Mouse (Mus musculus) lung, embryonic 16.5 days (tissue): Measurements from ENCODE around the gene Zfp524. TPM values are rescaled to one million over a fixed set of nuclear protein-coding genes. Genes with fewer than 3 reads are reported as not detected.
A peak's percentile ranks its signal among the peaks of the same experiment; 100 is the strongest.

ENCODE experiments used
- ATAC-seq: fragments of 200-750 bp; cut with Nextera tagmentation; 2 replicates; pipeline ENCODE4 v1.8.0; 2017; ENCODE audit warnings: low read depth, mild to moderate bottlenecking, moderate library complexity
- H3K27ac ChIP-seq: fragments of 300-500 bp; sonication (generic); 2 replicates; pipeline ENCODE4 v1.5.1; 2014; ENCODE audit warnings: mild to moderate bottlenecking, control low read depth, low read length
- H3K27me3 ChIP-seq: fragments of 300-500 bp; sonication (generic); 2 replicates; pipeline ENCODE4 v1.6.1; 2014; ENCODE audit warnings: low read depth, low read length, mixed read lengths; ENCODE audit not compliant: control insufficient read depth, insufficient read depth
- H3K36me3 ChIP-seq: fragments of 300-500 bp; sonication (generic); 2 replicates; pipeline ENCODE4 v1.6.1; 2014; ENCODE audit warnings: low read length; ENCODE audit not compliant: control insufficient read depth, insufficient read depth
- H3K4me1 ChIP-seq: fragments of 300-500 bp; sonication (generic); replicated peaks from 2 replicates; pipeline ENCODE4 v1.6.1; 2014; ENCODE audit warnings: low read length, mixed read lengths; ENCODE audit not compliant: control insufficient read depth, insufficient read depth
- H3K4me2 ChIP-seq: fragments of 300-500 bp; sonication (generic); 2 replicates; pipeline ENCODE4 v1.6.1; 2014; ENCODE audit warnings: low read depth, low read length, control low read depth
- H3K4me3 ChIP-seq: fragments of 300-500 bp; sonication (generic); 2 replicates; pipeline ENCODE4 v1.5.1; 2014; ENCODE audit warnings: mild to moderate bottlenecking, low read length, control low read depth
- H3K9ac ChIP-seq: fragments of 300-500 bp; sonication (generic); 2 replicates; pipeline ENCODE4 v1.6.1; 2014; ENCODE audit warnings: low read length, control low read depth
- H3K9me3 ChIP-seq: fragments of 300-500 bp; sonication (generic); 2 replicates; pipeline ENCODE4 v1.6.1; 2016; ENCODE audit warnings: low read length; ENCODE audit not compliant: control insufficient read depth
- WGBS: fragments of 180-500 bp; shearing (Covaris S2); extraction: QIAGEN DNeasy Blood & Tissue Kit; methylation state at CpG from one replicate; pipeline ENCODE4 v1.1.7; 2014; 5-methylcytosine and 5-hydroxymethylcytosine counted together
- polyA plus RNA-seq: library from polyadenylated mRNA; unstranded; fragments of >200 nt; fragmentation: Nextera tagmentation; extraction: Ambion mirVana; gene quantifications from 2 replicates; pipeline ENCODE4 v1.2.1, GENCODE M21; 2015

Zfp524 gene
- polyA plus RNA-seq, 1 experiment from 2014 or later: 19.3 TPM

DNA sequence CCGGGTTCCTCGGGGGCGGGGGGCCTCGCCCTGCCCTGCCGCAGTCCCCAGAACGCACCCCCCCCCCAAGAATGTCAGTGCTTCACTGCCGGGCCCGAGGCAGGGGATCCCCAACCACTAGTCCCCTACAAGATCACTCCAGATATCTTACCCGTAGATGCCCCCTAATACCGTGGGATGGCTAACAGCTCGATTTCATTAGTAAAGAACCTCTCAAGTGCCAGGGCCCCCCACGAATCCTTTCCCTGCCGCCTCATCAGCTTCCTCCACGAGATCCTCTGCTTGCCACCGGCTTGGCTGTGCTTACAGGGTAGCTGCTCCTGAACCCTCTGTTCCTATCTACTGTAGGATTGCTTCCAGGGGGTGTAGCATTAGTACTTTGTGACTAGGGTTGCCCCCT lies 6.5 kb downstream of the Zfp524 start:
- peaks cover 12% of the 10 kb centered on the region for H3K4me1 ChIP-seq
- H3K4me3 ChIP-seq: peak overlapping the region; percentile 76
- no peaks in the 10 kb centered on the region for H3K9me3 ChIP-seq
- WGBS: 0% methylated on average over 13 of the region's 15 CpGs
- H3K27ac ChIP-seq: peak overlapping the region; percentile 97
- H3K27me3 ChIP-seq: no peaks in the 10 kb centered on the region
- peaks cover 20% of the 10 kb centered on the region for H3K36me3 ChIP-seq
- ATAC-seq: peak; percentile 1; the same call in 1 of the 2 replicates
- peak overlapping the region; percentile 57 for H3K4me2 ChIP-seq
- peak overlapping the region; percentile 96 for H3K9ac ChIP-seq

- Histone ChIP-seq H3K27ac (peak overlapping the region; percentile 97), H3K4me1 (peaks cover 9% of the 10 kb centered on the region), H3K9ac (peak overlapping the region; percentile 96), H3K4me3 (peak overlapping the region; percentile 76), H3K27me3 (no peaks in the 10 kb centered on the region), H3K9me3 (no peaks in the 10 kb centered on the region), H3K36me3 (peaks cover 20% of the 10 kb centered on the region), H3K4me2 (peak overlapping the region; percentile 57)
- 41% methylated on average over 5 of the region's 5 CpGs for WGBS
- no peak for ATAC-seq
These were observed 7.0 kb downstream of the Zfp524 start for GRCm38 (mm10) chr7:5021197-5021596.

DNA sequence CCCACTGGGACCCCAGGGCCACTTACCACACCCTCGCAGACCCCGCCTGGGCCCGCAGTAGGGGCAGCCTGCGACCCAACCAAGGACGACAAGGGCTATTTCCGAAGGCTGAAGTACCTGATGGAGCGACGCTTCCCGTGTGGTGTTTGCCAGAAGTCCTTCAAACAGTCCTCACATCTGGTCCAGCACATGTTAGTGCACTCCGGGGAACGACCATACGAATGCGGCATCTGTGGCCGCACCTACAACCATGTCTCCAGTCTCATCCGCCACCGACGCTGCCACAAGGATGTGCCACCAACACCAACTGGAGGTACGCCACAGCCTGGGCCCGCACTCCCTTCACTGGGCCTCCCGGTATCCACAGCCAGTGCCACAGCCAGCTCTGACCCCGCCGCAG lies 15.3 kb downstream of the Zfp524 start:
- ATAC-seq: no peak
- peaks cover 38% of the 10 kb centered on the region for H3K9me3 ChIP-seq
- H3K9ac ChIP-seq: no peak overlapping the region
- H3K27ac ChIP-seq: no peak overlapping the region
- no peak overlapping the region for H3K4me3 ChIP-seq
- no peak overlapping the region for H3K4me2 ChIP-seq
- WGBS: 93% methylated on average over 22 of the region's 22 CpGs
- H3K4me1 ChIP-seq: no peaks in the 10 kb centered on the region
- H3K36me3 ChIP-seq: peaks cover 68% of the 10 kb centered on the region
- no peaks in the 10 kb centered on the region for H3K27me3 ChIP-seq

- Histone ChIP-seq H3K36me3 (peaks cover 72% of the 10 kb centered on the region), H3K4me2 (no peak overlapping the region), H3K27me3 (no peaks in the 10 kb centered on the region), H3K27ac (no peak overlapping the region), H3K4me1 (no peaks in the 10 kb centered on the region), H3K9me3 (peaks cover 38% of the 10 kb centered on the region), H3K4me3 (no peak overlapping the region), H3K9ac (no peak overlapping the region)
- WGBS: 90% methylated on average over 21 of the region's 21 CpGs
- no peak for ATAC-seq
These were observed 15.7 kb downstream of the Zfp524 start for GRCm38 (mm10) chr7:5029946-5030345.

GRCm38 (mm10) chr7:5030554-5031275 lies 16.5 kb downstream of the Zfp524 start:
- Histone ChIP-seq H3K36me3 (peaks cover 78% of the 10 kb centered on the region), H3K9ac (no peak overlapping the region), H3K4me2 (no peak overlapping the region), H3K4me1 (no peaks in the 10 kb centered on the region), H3K27ac (no peak overlapping the region), H3K9me3 (peaks cover 41% of the 10 kb centered on the region), H3K27me3 (no peaks in the 10 kb centered on the region), H3K4me3 (no peak overlapping the region)
- no peak for ATAC-seq
- WGBS: 89% methylated on average over 63 of the region's 63 CpGs

GRCm38 (mm10) chr7:5031496-5031895 lies 17.3 kb downstream of the Zfp524 start:
- Histone ChIP-seq H3K36me3 (peaks cover 84% of the 10 kb centered on the region), H3K4me2 (no peak overlapping the region), H3K4me3 (no peak overlapping the region), H3K4me1 (no peaks in the 10 kb centered on the region), H3K9me3 (peaks cover 41% of the 10 kb centered on the region), H3K27ac (no peak overlapping the region), H3K9ac (no peak overlapping the region), H3K27me3 (no peaks in the 10 kb centered on the region)
- WGBS: 84% methylated on average over 45 of the region's 46 CpGs
- ATAC-seq: no peak

DNA sequence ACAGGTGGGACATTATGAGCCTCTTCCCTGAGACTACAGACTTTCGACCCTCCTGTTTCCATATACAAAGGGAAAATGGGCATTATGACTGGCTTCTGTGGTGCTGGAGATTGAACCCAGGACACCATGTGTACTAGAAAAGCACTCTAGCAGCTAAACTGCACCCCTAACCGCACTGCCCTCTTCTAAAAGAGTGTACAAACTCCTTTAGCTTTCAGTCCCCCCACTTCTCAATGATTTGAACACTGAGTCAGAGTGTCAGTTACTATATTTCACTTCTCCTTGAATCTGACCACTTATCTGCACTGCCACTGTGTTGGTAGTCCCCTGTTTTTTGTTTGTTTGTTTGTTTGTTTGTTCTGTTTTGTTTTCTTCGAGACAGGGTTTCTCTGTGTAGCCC lies 19.6 kb downstream of the Zfp524 start, which contains the start of gene 4632433K11Rik:
Gene 4632433K11Rik, plus strand, starts transcription at position 301 of the 400 bp plus-strand sequence.
- H3K4me3 ChIP-seq: no peak within 1 kb of the TSS
- H3K36me3 ChIP-seq: peaks cover 72% of the 10 kb centered on the region
- H3K4me2 ChIP-seq: no peak within 1 kb of the TSS
- 81% methylated on average over 3 of the region's 3 CpGs for WGBS
- no peak within 1 kb of the TSS for H3K27ac ChIP-seq
- H3K9me3 ChIP-seq: peaks cover 40% of the 10 kb centered on the region
- H3K27me3 ChIP-seq: no peaks in the 10 kb centered on the region
- H3K9ac ChIP-seq: no peak within 1 kb of the TSS
- no peak for ATAC-seq
- peaks cover 5% of the 10 kb centered on the region; the same call in 1 of the 2 replicates for H3K4me1 ChIP-seq

GRCm38 (mm10) chr7:5035628-5036027 lies 21.4 kb downstream of the Zfp524 start:
- no peaks in the 10 kb centered on the region for H3K27me3 ChIP-seq
- WGBS: 96% methylated on average over 17 of the region's 17 CpGs
- no peak overlapping the region for H3K4me2 ChIP-seq
- peaks cover 54% of the 10 kb centered on the region for H3K36me3 ChIP-seq
- peaks cover 12% of the 10 kb centered on the region; the same call in 1 of the 2 replicates for H3K4me1 ChIP-seq
- ATAC-seq: no peak
- no peak overlapping the region for H3K4me3 ChIP-seq
- H3K27ac ChIP-seq: no peak overlapping the region
- H3K9me3 ChIP-seq: peaks cover 22% of the 10 kb centered on the region
- no peak overlapping the region for H3K9ac ChIP-seq

GRCm38 (mm10) chr7:5036136-5036535 lies 21.9 kb downstream of the Zfp524 start:
- H3K9ac ChIP-seq: no peak overlapping the region
- no peak overlapping the region for H3K4me3 ChIP-seq
- peaks cover 49% of the 10 kb centered on the region for H3K36me3 ChIP-seq
- no peak for ATAC-seq
- peaks cover 17% of the 10 kb centered on the region for H3K9me3 ChIP-seq
- H3K27ac ChIP-seq: no peak overlapping the region
- peaks cover 12% of the 10 kb centered on the region; the same call in 1 of the 2 replicates for H3K4me1 ChIP-seq
- 89% methylated on average over 9 of the region's 9 CpGs for WGBS
- H3K4me2 ChIP-seq: no peak overlapping the region
- H3K27me3 ChIP-seq: no peaks in the 10 kb centered on the region
